Mouse (Mus musculus) heart, embryonic 14.5 days (tissue): Measurements from ENCODE around the gene Ceacam12. TPM values are rescaled to one million over a fixed set of nuclear protein-coding genes. Genes with fewer than 3 reads are reported as not detected.
"Not testable (repeated sequence)": the region's sequence is repeated elsewhere in the genome, so short reads cannot be mapped to it uniquely, and the experiment has no call there.

Experiments used
- ATAC-seq: fragments of 200-750 bp; cut with Nextera tagmentation; 2 replicates; pipeline ENCODE4 v1.8.0; 2017; ENCODE audit warnings: low read depth, moderate TSS enrichment; ENCODE audit not compliant: insufficient number of reproducible peaks, insufficient read depth, low FRiP score
- H3K27ac ChIP-seq, 2 experiments: fragments of 200-500 bp in 1 of 2; fragments of 300-500 bp in 1 of 2; sonication (generic) in 1 of 2; replicated peaks in 1 of 2; 2 replicates each; pipeline ENCODE4 v1.5.1; 2012 to 2014; ENCODE audit warnings: low read depth in 2 of 2, low read length in 2 of 2, control low read depth in 1 of 2, mild to moderate bottlenecking in 1 of 2, mixed read lengths in 1 of 2; ENCODE audit not compliant: control insufficient read depth in 1 of 2, insufficient read depth in 1 of 2
- H3K27me3 ChIP-seq: fragments of 300-500 bp; sonication (generic); 2 replicates; pipeline ENCODE4 v1.6.1; 2014; ENCODE audit warnings: mild to moderate bottlenecking, low read length, control low read depth; ENCODE audit not compliant: control insufficient read depth, insufficient read depth
- H3K36me3 ChIP-seq: fragments of 300-500 bp; sonication (generic); 2 replicates; pipeline ENCODE4 v1.6.1; 2014; ENCODE audit warnings: mild to moderate bottlenecking, control low read depth, low read length, mixed read lengths; ENCODE audit not compliant: control insufficient read depth, insufficient read depth
- H3K4me1 ChIP-seq, 2 experiments: fragments of 200-500 bp in 1 of 2; fragments of 300-500 bp in 1 of 2; sonication (generic) in 1 of 2; 2 replicates each; pipeline ENCODE4 v1.6.1; 2012 to 2014; ENCODE audit warnings: low read length in 2 of 2, control low read depth in 1 of 2, mixed read lengths in 1 of 2; ENCODE audit not compliant: control insufficient read depth in 2 of 2, insufficient read depth in 2 of 2
- H3K4me2 ChIP-seq: fragments of 300-500 bp; sonication (generic); 2 replicates; pipeline ENCODE4 v1.6.1; 2014; ENCODE audit warnings: mild to moderate bottlenecking, low read length
- H3K4me3 ChIP-seq, 2 experiments: fragments of 200-500 bp in 1 of 2; fragments of 300-500 bp in 1 of 2; sonication (generic) in 1 of 2; 2 replicates each; pipeline ENCODE4 v1.5.1; 2012 to 2014; ENCODE audit warnings: low read length in 2 of 2, mild to moderate bottlenecking in 2 of 2, control low read depth in 1 of 2, low read depth in 1 of 2, moderate library complexity in 1 of 2; ENCODE audit not compliant: control insufficient read depth in 1 of 2, insufficient read depth in 1 of 2
- H3K9ac ChIP-seq: fragments of 300-500 bp; sonication (generic); 2 replicates; pipeline ENCODE4 v1.6.1; 2014; ENCODE audit warnings: mild to moderate bottlenecking, low read length
- H3K9me3 ChIP-seq: fragments of 300-500 bp; sonication (generic); 2 replicates; pipeline ENCODE4 v1.6.1; 2016; ENCODE audit warnings: low read length, control low read depth; ENCODE audit not compliant: control insufficient read depth
- WGBS: fragments of 180-500 bp; shearing (Covaris S2); extraction: QIAGEN DNeasy Blood & Tissue Kit; methylation state at CpG from one replicate; pipeline ENCODE4 v1.1.7; 2014; 5-methylcytosine and 5-hydroxymethylcytosine counted together
- microRNA-seq: library from miRNA; unstranded; fragments of <30 nt; microRNA quantifications from one replicate; pipeline ENCODE4, GENCODE M21; 2016
- polyA plus RNA-seq: library from polyadenylated mRNA; unstranded; fragments of >200 nt; fragmentation: Nextera tagmentation; extraction: Ambion mirVana; gene quantifications from 2 replicates; pipeline ENCODE4 v1.2.1, GENCODE M21; 2014

Ceacam12 gene
- polyA plus RNA-seq, result not detected in 2 replicates

DNA sequence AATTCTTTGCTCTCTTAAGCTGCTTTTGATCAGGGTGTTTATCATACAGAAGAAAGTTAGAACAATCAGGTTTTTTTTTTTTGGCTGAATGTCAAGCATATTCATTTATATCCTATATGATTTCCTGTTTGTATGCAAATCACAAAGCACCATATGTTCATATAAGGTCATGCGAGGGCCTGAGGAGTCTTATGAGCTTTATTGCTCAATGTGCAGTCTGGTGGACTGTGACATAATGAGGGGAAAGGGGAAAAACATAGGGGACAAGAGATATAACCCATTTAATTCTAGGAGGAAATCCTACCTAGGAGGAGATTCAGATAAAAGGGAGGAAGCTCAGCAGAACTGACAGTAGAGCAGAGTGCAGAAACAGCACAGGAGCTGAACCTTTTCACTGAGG, at the start of gene Ceacam12:
Gene Ceacam12, plus strand, starts transcription at position 301 of the 400 bp plus-strand sequence.
- H3K27ac ChIP-seq, result no peak within 1 kb of the TSS
- peaks cover 42% of the 10 kb centered on the region for H3K9me3 ChIP-seq
- 66% methylated on average over 1 of the region's 1 CpGs for WGBS
- H3K4me1 ChIP-seq, result no peaks in the 10 kb centered on the region
- no peak within 1 kb of the TSS for H3K9ac ChIP-seq
- H3K4me2 ChIP-seq, result no peak within 1 kb of the TSS
- ATAC-seq, result no peak
- no peaks in the 10 kb centered on the region for H3K36me3 ChIP-seq
- no peak within 1 kb of the TSS for H3K4me3 ChIP-seq
- no peaks in the 10 kb centered on the region for H3K27me3 ChIP-seq

DNA sequence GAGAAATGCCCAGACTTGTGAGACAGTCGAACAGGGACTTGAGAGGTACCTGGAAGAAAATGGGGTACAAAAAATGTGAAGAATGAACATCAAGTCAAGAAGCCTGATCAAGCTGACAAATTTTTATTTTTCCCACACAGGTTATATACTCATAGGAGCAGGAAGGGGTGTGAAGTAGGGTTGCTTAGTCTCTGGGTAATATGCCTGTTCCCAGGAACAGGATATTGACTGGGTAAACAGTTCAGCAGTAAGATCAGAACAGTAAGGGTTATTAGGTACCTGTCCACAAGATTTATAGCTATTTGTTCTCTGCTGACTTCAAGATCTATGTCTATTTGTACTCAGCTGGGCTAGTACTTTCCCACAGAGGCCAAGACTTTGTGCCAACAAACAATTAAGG, 8.1 kb downstream of the Ceacam12 start:
- not testable (repeated sequence) for H3K4me1 ChIP-seq, H3K4me2 ChIP-seq, H3K9ac ChIP-seq, H3K27me3 ChIP-seq, H3K27ac ChIP-seq, ATAC-seq, H3K4me3 ChIP-seq, H3K36me3 ChIP-seq
- 68% methylated on average over 1 of the region's 1 CpGs for WGBS
- H3K9me3 ChIP-seq, result peaks cover 26% of the 10 kb centered on the region

DNA sequence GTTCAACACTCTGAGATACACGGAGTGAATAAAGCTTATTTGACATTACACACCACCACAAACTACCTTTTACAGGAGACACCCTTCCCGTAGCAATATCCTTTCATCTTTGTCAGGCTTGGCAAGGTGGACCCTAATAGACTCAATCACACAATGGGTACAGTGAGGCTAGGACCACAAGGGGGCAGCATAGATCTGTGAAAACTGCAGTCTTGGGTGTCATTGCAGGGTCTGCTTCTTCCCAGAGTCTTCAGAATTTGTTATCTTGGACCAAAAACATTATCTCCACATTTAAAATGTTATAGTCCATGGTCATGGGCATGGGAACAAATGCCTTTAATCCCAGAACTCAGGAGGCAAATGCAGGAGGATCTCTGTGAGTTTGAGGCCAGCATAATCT, 35.1 kb downstream of the Ceacam12 start:
- H3K4me3 ChIP-seq, result no peak overlapping the region
- peaks cover 27% of the 10 kb centered on the region; the same call in 1 of the 2 replicates for H3K9me3 ChIP-seq
- no peak overlapping the region for H3K27ac ChIP-seq
- ATAC-seq, result no peak
- no peaks in the 10 kb centered on the region for H3K4me1 ChIP-seq
- H3K4me2 ChIP-seq, result no peak overlapping the region
- no peaks in the 10 kb centered on the region for H3K27me3 ChIP-seq
- no peak overlapping the region for H3K9ac ChIP-seq
- no peaks in the 10 kb centered on the region for H3K36me3 ChIP-seq
- WGBS, result 40% methylated on average over 2 of the region's 2 CpGs

Small RNA genes within 50 kb of the gene (microRNA-seq; reads per million reads assigned to microRNA genes)
- not detected for gene Gm22414

Other genes with a start within 250 kb of the Ceacam12 start
- gene Gm5155, start 194.2 kb upstream of the Ceacam12 start, polyA plus RNA-seq, result not detected in 2 replicates
- not detected in 2 replicates for gene Ceacam11, start 93.8 kb upstream of the Ceacam12 start, polyA plus RNA-seq
- gene Ceacam13, start 56.0 kb upstream of the Ceacam12 start, polyA plus RNA-seq, result not detected in 2 replicates
- gene Igfl3, start 110.6 kb downstream of the Ceacam12 start, polyA plus RNA-seq, result not detected in 2 replicates
- not detected in 2 replicates for gene Mill1, start 179.4 kb downstream of the Ceacam12 start, polyA plus RNA-seq